Mouse (Mus musculus): ENCODE data around the gene Dagla. TPM values are rescaled to one million over a fixed set of nuclear protein-coding genes. Genes with fewer than 3 reads are reported as not detected.

The Dagla gene
- polyA plus RNA-seq, 1 experiment from 2014 or later, result 3.2 TPM

DNA sequence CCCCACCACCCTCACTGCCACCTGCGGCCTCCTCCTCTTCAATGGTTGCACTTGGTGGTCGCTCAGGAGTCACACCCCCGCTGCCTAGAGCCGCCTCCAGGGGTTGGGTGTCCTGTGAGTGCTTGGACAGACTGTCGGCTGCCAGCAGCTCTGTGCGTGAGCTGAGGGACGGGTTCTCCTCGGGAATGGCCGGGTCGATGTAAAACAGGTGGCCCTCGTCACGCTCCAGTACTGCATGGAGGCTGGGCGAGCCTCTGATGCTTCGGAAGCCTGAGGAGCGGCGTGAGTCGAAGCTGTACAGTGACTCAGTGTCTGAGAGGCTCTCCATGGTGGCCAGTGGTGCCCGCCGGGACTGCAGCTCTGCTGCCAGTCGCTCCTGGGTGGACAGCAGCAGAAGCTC is 56.5 kb downstream of the Dagla start:
- H3K27me3 ChIP-seq (ENCODE audit: insufficient read depth, low read length), result no peaks in the 10 kb centered on the region
- WGBS, result 10% methylated on average over 20 of the region's 20 CpGs
- no peak overlapping the region for H3K27ac ChIP-seq (ENCODE audit: low read length)
- H3K4me2 ChIP-seq (replicated peaks; ENCODE audit: low read depth, low read length), result 0 out of 2 replicates have a peak overlapping the region, but pooled peaks have one; percentile 29
- no peaks in the 10 kb centered on the region for H3K9me3 ChIP-seq (ENCODE audit: low read length)
- peak; percentile 91 for ATAC-seq (ENCODE audit: low FRiP score, low TSS enrichment)
- H3K4me3 ChIP-seq (ENCODE audit: low read length), result no peak overlapping the region
- peaks cover 21% of the 10 kb centered on the region for H3K4me1 ChIP-seq (ENCODE audit: insufficient read depth, low read length)
- no peaks in the 10 kb centered on the region for H3K36me3 ChIP-seq (ENCODE audit: insufficient read depth, low read length)
- H3K9ac ChIP-seq (replicated peaks; ENCODE audit: low read length), result peak overlapping the region; percentile 45; the same call in 1 of the 2 replicates

DNA sequence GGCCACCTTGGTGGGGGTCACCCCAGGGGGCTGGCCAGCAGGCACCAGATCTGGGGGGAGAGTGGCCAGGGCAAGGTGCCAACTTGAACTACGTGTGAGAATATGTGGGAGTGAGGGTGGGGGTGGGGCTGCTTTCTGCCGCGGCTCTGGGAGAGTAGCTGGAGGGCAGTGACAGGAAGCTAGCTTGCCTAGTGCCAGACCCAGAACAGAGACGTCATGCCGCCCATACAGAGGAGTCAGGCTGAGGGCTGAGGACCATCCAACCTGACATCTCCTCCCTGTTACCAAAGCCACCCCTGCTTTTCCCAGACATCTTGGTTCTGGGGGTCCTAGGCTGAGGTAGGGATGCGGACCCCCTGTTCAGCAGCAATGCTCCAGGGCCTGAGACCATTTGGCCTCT is 57.5 kb downstream of the Dagla start:
- Histone ChIP-seq H3K9ac (replicated peaks; ENCODE audit: low read length) (no peak overlapping the region; the same call in 1 of the 2 replicates), H3K4me1 (ENCODE audit: insufficient read depth, low read length) (peaks cover 21% of the 10 kb centered on the region), H3K36me3 (ENCODE audit: insufficient read depth, low read length) (no peaks in the 10 kb centered on the region), H3K27me3 (ENCODE audit: insufficient read depth, low read length) (no peaks in the 10 kb centered on the region), H3K4me2 (replicated peaks; ENCODE audit: low read depth, low read length) (no peak overlapping the region), H3K9me3 (ENCODE audit: low read length) (no peaks in the 10 kb centered on the region), H3K4me3 (ENCODE audit: low read length) (no peak overlapping the region), H3K27ac (ENCODE audit: low read length) (no peak overlapping the region)
- no peak for ATAC-seq (ENCODE audit: low FRiP score, low TSS enrichment)
- 21% methylated on average over 6 of the region's 6 CpGs for WGBS

DNA sequence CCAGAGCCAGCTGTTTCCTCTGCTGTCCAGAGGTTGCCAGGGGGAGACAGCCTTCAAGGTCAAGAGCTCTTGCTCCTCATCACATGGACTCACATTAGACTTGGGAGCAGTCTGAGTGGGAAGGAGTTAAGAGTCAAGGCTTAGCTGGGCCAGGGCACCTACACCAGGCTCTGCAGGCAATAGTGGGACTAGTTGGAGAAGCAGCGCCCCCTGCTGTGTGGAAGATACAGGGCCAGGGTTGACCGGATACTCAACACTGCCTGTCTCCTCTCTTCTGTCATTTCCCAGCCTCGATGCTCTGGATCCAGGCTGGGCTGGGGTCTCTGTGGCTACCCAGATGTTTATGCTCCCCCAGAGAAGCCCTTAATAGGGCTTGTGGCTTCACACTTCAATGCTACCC is 60.5 kb downstream of the Dagla start:
- ATAC-seq (ENCODE audit: low FRiP score, low TSS enrichment), result no peak
- Histone ChIP-seq H3K4me2 (replicated peaks; ENCODE audit: low read depth, low read length) (no peak overlapping the region), H3K27me3 (ENCODE audit: insufficient read depth, low read length) (no peaks in the 10 kb centered on the region), H3K27ac (ENCODE audit: low read length) (no peak overlapping the region), H3K4me1 (ENCODE audit: insufficient read depth, low read length) (peaks cover 29% of the 10 kb centered on the region), H3K9me3 (ENCODE audit: low read length) (no peaks in the 10 kb centered on the region), H3K36me3 (ENCODE audit: insufficient read depth, low read length) (no peaks in the 10 kb centered on the region), H3K9ac (replicated peaks; ENCODE audit: low read length) (no peak overlapping the region), H3K4me3 (ENCODE audit: low read length) (no peak overlapping the region)
- WGBS, result 35% methylated on average over 3 of the region's 3 CpGs

DNA sequence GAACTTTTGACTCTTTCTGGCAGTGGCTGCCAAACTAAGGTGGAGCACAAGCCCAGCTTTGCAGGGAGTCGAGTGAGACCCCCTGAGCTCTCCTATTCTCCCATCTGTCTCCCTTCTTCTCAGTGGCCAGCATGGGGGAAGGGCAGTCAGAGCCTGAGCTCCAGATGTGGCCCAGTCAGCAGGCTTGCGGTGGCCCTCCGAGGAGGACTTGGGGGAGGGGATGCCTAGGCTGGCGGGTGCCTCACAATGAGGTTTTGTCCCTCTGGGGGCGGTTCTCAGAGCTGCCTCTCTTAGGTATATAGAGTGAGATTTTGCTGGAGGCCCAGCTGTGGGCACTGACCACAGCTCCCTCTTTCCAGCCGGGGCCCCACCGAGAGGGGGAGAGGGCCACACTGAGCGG is 61.8 kb downstream of the Dagla start:
- H3K4me1 ChIP-seq (ENCODE audit: insufficient read depth, low read length), result peaks cover 19% of the 10 kb centered on the region
- ATAC-seq (ENCODE audit: low FRiP score, low TSS enrichment), result no peak
- H3K27me3 ChIP-seq (ENCODE audit: insufficient read depth, low read length), result no peaks in the 10 kb centered on the region
- H3K9ac ChIP-seq (replicated peaks; ENCODE audit: low read length), result no peak overlapping the region
- H3K36me3 ChIP-seq (ENCODE audit: insufficient read depth, low read length), result no peaks in the 10 kb centered on the region
- no peaks in the 10 kb centered on the region for H3K9me3 ChIP-seq (ENCODE audit: low read length)
- H3K4me3 ChIP-seq (ENCODE audit: low read length), result no peak overlapping the region
- no peak overlapping the region for H3K4me2 ChIP-seq (replicated peaks; ENCODE audit: low read depth, low read length)
- 10% methylated on average over 8 of the region's 8 CpGs for WGBS
- no peak overlapping the region for H3K27ac ChIP-seq (ENCODE audit: low read length)

DNA sequence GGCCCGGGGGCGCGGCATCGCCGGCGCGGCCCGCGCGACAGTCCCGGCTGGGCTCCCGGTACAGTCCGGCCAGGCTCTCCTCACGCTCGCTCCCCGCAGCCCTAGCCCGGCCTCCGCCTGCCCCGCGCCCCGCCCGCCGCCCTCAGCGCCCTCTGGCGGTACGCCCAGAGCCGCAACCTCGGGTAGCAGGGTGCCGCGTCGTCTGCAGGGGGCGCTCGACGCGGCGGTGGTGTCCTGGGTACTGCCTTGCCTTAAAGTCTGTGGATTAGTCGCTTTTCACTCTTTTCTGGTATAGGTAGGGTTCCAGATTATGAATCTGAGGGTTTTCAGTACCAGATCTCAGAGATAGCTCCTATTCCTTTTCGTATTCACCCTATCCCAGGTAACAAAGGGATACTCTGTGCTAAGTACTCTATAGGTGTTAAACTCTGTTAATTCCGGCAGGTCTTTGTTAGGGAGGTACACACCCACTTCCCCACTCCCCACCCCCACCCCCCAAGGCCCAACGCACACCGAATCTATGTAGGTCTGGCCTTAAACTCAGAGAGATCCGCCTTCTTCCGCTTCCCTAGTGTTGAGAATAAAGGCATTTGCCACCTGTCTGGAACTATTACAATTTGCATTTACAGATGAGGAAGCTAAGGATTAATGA is 63.9 kb downstream of the Dagla start, which contains the start of gene Myrf:
Myrf (minus strand) TSS at position 95 of the 652 bp plus-strand sequence.
- H3K4me3 ChIP-seq (ENCODE audit: low read length), result peak within 1 kb of the TSS; percentile 52
- H3K36me3 ChIP-seq (ENCODE audit: insufficient read depth, low read length), result no peaks in the 10 kb centered on the region
- H3K27ac ChIP-seq (ENCODE audit: low read length), result no peak within 1 kb of the TSS
- no peaks in the 10 kb centered on the region for H3K9me3 ChIP-seq (ENCODE audit: low read length)
- WGBS, result 10% methylated on average over 31 of the region's 43 CpGs
- H3K9ac ChIP-seq (replicated peaks; ENCODE audit: low read length), result peak within 1 kb of the TSS; percentile 57
- ATAC-seq (ENCODE audit: low FRiP score, low TSS enrichment), result peak; percentile 85
- no peaks in the 10 kb centered on the region for H3K27me3 ChIP-seq (ENCODE audit: insufficient read depth, low read length)
- peak within 1 kb of the TSS; percentile 61 for H3K4me2 ChIP-seq (replicated peaks; ENCODE audit: low read depth, low read length)
- peaks cover 14% of the 10 kb centered on the region for H3K4me1 ChIP-seq (ENCODE audit: insufficient read depth, low read length)

DNA sequence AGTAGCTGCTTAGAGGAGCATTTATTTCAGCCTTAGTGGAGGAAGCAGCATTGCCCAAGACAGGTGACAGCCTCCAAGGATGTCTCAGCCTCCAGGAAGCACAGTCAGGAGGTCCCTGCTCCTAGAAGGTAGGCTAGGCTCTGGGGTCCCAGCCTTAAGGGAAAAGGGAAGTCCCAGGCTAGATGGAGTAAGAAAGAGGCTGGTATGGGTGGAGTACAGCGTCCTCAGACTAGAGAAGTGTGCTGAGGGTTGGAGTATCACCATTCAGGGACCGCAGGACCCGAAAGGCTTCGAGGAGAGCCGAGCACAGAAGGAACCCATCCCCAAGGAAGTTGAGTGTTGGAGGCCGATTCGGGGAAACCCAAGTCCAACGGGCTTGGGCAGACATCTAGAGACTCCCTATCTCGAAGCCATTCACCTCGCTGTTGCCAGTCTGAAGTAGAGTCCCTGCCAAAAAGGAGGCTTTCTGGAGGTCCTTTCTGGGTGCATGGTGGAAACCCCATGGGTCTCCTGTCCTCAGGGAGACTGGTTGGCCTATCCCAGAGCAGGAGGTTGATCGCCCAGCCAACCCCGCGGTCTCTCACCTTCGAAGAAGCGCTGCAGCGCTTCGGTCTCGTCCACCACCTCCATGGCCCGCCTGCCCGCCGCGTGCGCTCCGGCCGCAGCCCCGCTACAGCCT is 64.6 kb downstream of the Dagla start:
- no peaks in the 10 kb centered on the region for H3K27me3 ChIP-seq (ENCODE audit: insufficient read depth, low read length)
- peak overlapping the region; percentile 57 for H3K9ac ChIP-seq (replicated peaks; ENCODE audit: low read length)
- peaks cover 18% of the 10 kb centered on the region for H3K4me1 ChIP-seq (ENCODE audit: insufficient read depth, low read length)
- H3K9me3 ChIP-seq (ENCODE audit: low read length), result no peaks in the 10 kb centered on the region
- H3K4me3 ChIP-seq (ENCODE audit: low read length), result peak overlapping the region; percentile 52
- no peak overlapping the region for H3K27ac ChIP-seq (ENCODE audit: low read length)
- no peaks in the 10 kb centered on the region for H3K36me3 ChIP-seq (ENCODE audit: insufficient read depth, low read length)
- peak; percentile 50; the same call in 1 of the 2 replicates for ATAC-seq (ENCODE audit: low FRiP score, low TSS enrichment)
- peak overlapping the region; percentile 61 for H3K4me2 ChIP-seq (replicated peaks; ENCODE audit: low read depth, low read length)
- 4% methylated on average over 26 of the region's 26 CpGs for WGBS

DNA sequence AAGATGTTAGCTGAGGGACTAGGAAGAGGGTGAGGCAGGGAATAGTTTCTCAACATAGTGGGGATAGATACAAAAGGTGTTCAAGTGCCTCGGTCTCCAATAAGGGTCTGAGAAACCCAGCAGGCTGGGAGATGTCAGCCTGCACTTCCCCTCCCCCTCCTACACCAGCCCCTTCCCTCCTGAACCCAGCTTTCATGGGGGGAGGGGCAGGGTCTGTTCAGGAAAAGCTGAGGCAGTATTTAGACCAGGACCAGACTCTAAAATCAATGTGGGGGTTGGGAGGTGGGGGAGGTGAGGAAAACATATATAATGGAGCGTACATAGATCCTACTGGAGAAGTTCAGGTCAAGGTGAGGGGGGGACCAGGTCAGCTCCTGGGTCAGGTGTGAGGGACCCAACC is 65.3 kb downstream of the Dagla start:
- no peak overlapping the region for H3K4me3 ChIP-seq (ENCODE audit: low read length)
- H3K27me3 ChIP-seq (ENCODE audit: insufficient read depth, low read length), result no peaks in the 10 kb centered on the region
- WGBS, result 56% methylated on average over 2 of the region's 2 CpGs
- no peaks in the 10 kb centered on the region for H3K36me3 ChIP-seq (ENCODE audit: insufficient read depth, low read length)
- H3K9me3 ChIP-seq (ENCODE audit: low read length), result no peaks in the 10 kb centered on the region
- no peak for ATAC-seq (ENCODE audit: low FRiP score, low TSS enrichment)
- peak overlapping the region; percentile 61 for H3K4me2 ChIP-seq (replicated peaks; ENCODE audit: low read depth, low read length)
- H3K9ac ChIP-seq (replicated peaks; ENCODE audit: low read length), result no peak overlapping the region
- peaks cover 18% of the 10 kb centered on the region for H3K4me1 ChIP-seq (ENCODE audit: insufficient read depth, low read length)
- no peak overlapping the region for H3K27ac ChIP-seq (ENCODE audit: low read length)

DNA sequence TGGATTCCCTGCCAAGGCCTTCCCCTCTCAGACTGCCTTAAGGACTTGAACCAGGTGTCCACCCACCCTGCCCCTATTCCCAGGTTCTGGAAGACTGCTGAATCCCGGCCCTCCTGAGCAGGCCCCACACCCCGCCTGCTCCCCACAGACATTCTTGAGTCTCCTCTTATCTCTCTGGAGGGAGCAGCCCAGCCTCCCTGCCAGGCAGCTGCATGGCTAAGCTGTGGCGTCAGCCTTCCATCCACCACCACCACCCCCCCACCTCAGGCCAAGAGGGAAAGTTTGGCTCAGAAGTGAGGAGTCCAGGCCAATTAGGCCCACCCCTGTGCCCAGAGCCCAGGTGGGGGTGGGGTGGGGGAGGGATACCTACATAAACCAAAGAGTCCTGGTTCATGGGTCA is 66.2 kb downstream of the Dagla start:
- H3K27ac ChIP-seq (ENCODE audit: low read length), result no peak overlapping the region
- no peak overlapping the region for H3K4me2 ChIP-seq (replicated peaks; ENCODE audit: low read depth, low read length)
- no peaks in the 10 kb centered on the region for H3K9me3 ChIP-seq (ENCODE audit: low read length)
- no peak overlapping the region for H3K9ac ChIP-seq (replicated peaks; ENCODE audit: low read length)
- no peaks in the 10 kb centered on the region for H3K36me3 ChIP-seq (ENCODE audit: insufficient read depth, low read length)
- ATAC-seq (ENCODE audit: low FRiP score, low TSS enrichment), result no peak
- 70% methylated on average over 3 of the region's 3 CpGs for WGBS
- H3K4me1 ChIP-seq (ENCODE audit: insufficient read depth, low read length), result peaks cover 18% of the 10 kb centered on the region
- no peaks in the 10 kb centered on the region for H3K27me3 ChIP-seq (ENCODE audit: insufficient read depth, low read length)
- H3K4me3 ChIP-seq (ENCODE audit: low read length), result no peak overlapping the region

DNA sequence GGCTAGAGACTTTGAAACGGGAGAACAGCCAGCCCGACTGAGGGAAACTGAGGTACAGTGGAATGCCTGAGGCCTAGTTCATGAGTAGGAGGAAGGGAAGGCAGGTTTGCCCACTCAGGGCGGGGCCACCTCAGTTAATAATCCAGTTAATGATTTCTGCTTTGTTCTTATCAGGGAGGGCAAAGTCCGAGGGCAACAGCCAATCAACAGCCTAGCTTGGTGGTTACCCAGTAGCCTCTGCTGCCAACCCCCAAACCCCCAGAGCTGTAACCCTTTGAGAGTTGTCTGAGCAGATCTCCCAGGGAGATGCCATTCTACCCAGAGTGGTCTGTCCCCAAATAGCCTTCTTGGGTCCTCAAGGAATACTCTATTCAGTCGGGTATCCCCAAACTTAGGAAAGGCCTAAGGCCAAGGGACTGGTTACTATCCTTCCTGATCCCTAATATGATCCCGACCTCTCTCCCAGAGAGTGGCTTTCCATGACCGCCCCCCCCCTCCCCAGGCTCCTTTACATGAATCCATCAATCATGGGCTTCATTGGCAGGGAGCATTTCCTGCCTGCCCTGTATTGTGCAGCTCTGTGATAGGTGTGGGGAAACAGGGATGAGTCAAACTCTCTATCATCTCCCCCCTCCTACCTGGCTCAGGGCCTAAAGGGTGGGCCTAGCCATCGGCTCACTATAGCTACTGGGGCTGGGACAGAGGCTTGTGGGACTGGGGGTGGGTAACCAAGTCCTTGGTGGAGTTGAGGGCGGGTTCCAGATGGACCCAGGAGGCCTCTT is 68.7 kb downstream of the Dagla start:
- WGBS, result 64% methylated on average over 9 of the region's 9 CpGs

More for the DNA sequence above, 68.7 kb downstream of the Dagla start:
- Histone ChIP-seq H3K4me2 (replicated peaks; ENCODE audit: low read depth, low read length) (no peak overlapping the region), H3K27ac (ENCODE audit: low read length) (no peak overlapping the region), H3K4me3 (ENCODE audit: low read length) (no peak overlapping the region), H3K27me3 (ENCODE audit: insufficient read depth, low read length) (no peaks in the 10 kb centered on the region), H3K36me3 (ENCODE audit: insufficient read depth, low read length) (no peaks in the 10 kb centered on the region), H3K9ac (replicated peaks; ENCODE audit: low read length) (no peak overlapping the region), H3K9me3 (ENCODE audit: low read length) (no peaks in the 10 kb centered on the region), H3K4me1 (ENCODE audit: insufficient read depth, low read length) (peaks cover 22% of the 10 kb centered on the region)
- ATAC-seq (ENCODE audit: low FRiP score, low TSS enrichment), result no peak
